In the genomic region with DNA sequence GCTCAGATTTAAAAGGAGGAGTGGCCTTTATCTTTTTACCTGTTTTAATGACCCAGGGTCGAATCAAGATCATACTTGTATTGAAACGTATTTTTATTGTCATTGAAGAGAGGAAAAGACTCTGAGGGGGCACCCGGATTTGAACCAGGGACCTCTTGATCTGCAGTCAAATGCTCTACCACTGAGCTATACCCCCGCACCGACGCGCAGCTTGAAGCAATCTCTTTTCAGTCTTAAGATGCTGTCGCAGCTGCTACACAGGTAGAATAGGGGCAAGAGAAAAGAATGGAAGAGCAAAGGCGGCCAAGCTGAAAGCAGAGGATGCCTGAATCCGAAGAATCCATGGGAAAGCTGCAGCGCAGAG, we compare ENCODE assay signal across 8 mouse cellular contexts. TPM values are rescaled to one million over a fixed set of nuclear protein-coding genes. Genes with fewer than 3 reads are reported as not detected.
A peak's percentile ranks its signal among the peaks of the same experiment; 100 is the strongest.
DNase-seq lines count a peak whose midpoint lies in the region; ATAC-seq and TF ChIP-seq lines count a peak whose summit lies in the region.

A gene (plus strand): TSS at position 219 of the 364 bp plus-strand sequence.

- H3K9ac ChIP-seq in hindbrain, embryonic 16.5 days (ENCODE audit: low read depth, low read length) = peak within 1 kb of the TSS; percentile 73

- TF ChIP-seq CTCF in gastrocnemius, adult 2 months (IDR thresholded peaks at IDR 0.05) = no peak
- TF ChIP-seq CTCF in left cerebral cortex, adult 2 months (IDR thresholded peaks at IDR 0.05) = no peak

- ATAC-seq in hindbrain, embryonic 16.5 days = peak; percentile 77

- peak within 1 kb of the TSS; percentile 81 for H3K4me2 ChIP-seq in hindbrain, embryonic 16.5 days (ENCODE audit: low read length)

- peaks cover 22% of the 10 kb centered on the region for H3K4me1 ChIP-seq in hindbrain, embryonic 16.5 days (ENCODE audit: control insufficient read depth, insufficient read depth, low read depth, low read length)

- H3K9me3 ChIP-seq in hindbrain, embryonic 16.5 days (ENCODE audit: control insufficient read depth, low read length) = no peaks in the 10 kb centered on the region

- H3K4me3 ChIP-seq in gastrocnemius, adult 2 months = peak within 1 kb of the TSS; percentile 99
- peak within 1 kb of the TSS; percentile 61 for H3K4me3 ChIP-seq in hindbrain, embryonic 16.5 days (ENCODE audit: low read length)
- H3K4me3 ChIP-seq in left cerebral cortex, adult 2 months = peak within 1 kb of the TSS; percentile 75
- peak within 1 kb of the TSS; percentile 98 for H3K4me3 ChIP-seq in macrophage (ENCODE audit: inconsistent target)

- no peaks in the 10 kb centered on the region for H3K36me3 ChIP-seq in hindbrain, embryonic 16.5 days (ENCODE audit: control insufficient read depth, insufficient read depth, low read length)
- no peaks in the 10 kb centered on the region for H3K36me3 ChIP-seq in macrophage (ENCODE audit: inconsistent target)

- DNase-seq in R1 (ENCODE audit: low read depth, low spot score) = peak; percentile 93
- DNase-seq in cerebellum, postnatal 25 days = peak; percentile 93 to 97
- peak; percentile 88 for DNase-seq in gastrocnemius, adult 2 months
- peak; percentile 88 to 94 for DNase-seq in left cerebral cortex, adult 2 months (ENCODE audit: extremely low spot score in 1 of 2, low spot score in 2 of 2)
- peak; percentile 94 to 96 for DNase-seq in right cerebral cortex, adult 2 months (ENCODE audit: low spot score in 2 of 2)
- peak; percentile 89 for DNase-seq in urinary bladder, postnatal 14 days (ENCODE audit: low spot score)

- intact Hi-C loops in gastrocnemius, adult 2 months (cut with DNase I) = loop anchor here (2.0 to 5.0 kb wide), 3 partner anchors 44 to 189 kb away; a partner anchor contains a TSS
- intact Hi-C loops in left cerebral cortex, adult 2 months (cut with DNase I) = loop anchor here (2.0 kb wide), 1 partner anchor 190 kb away; no protein-coding TSS in a partner anchor

- peak within 1 kb of the TSS; percentile 97 for H3K27ac ChIP-seq in gastrocnemius, adult 2 months
- H3K27ac ChIP-seq in hindbrain, embryonic 16.5 days (ENCODE audit: low read depth, low read length) = peak within 1 kb of the TSS; percentile 96
- peak within 1 kb of the TSS; percentile 98 for H3K27ac ChIP-seq in left cerebral cortex, adult 2 months
- H3K27ac ChIP-seq in macrophage = peak within 1 kb of the TSS; percentile 98

- WGBS in hindbrain, embryonic 16.5 days = under 1% methylated on average over 11 of the region's 11 CpGs
- 5% methylated on average over 11 of the region's 11 CpGs for WGBS in macrophage (ENCODE audit: missing documents)

- no peaks in the 10 kb centered on the region for H3K27me3 ChIP-seq in hindbrain, embryonic 16.5 days (replicated peaks; ENCODE audit: control insufficient read depth, insufficient read depth, low read length)

- H3K79me2 ChIP-seq in macrophage (ENCODE audit: inconsistent target) = peaks cover 39% of the 10 kb centered on the region

RNA-seq across cellular contexts. Expression of the gene that starts here (rescaled TPM):
- 10 to 100 TPM; 10.0 to 16.8 TPM for total RNA-seq in gastrocnemius, adult 2 months (2021)
- 176 and 191 TPM in 2 replicates for polyA plus RNA-seq in hindbrain, embryonic 16.5 days (2015; fragmentation: Nextera tagmentation; extraction: Ambion mirVana)
- total RNA-seq in left cerebral cortex, adult 2 months (2021) = 100 to 1,000 TPM; 174 to 191 TPM
- 100 to 1,000 TPM in 24 of 26 experiments, 10 to 100 TPM in 2; 72.2 to 414 (median 208) TPM for total RNA-seq in macrophage (2018; cell fraction: chromatin; rRNA removed)
- 100 to 1,000 TPM; 171 to 234 (median 210) TPM for total RNA-seq in macrophage (2018; cell fraction: cytosol; rRNA removed)
- total RNA-seq in macrophage (2018; cell fraction: nucleus; rRNA removed) = 100 to 1,000 TPM in 25 of 26 experiments, 10 to 100 TPM in 1; 82.4 to 238 (median 191) TPM
- 151 to 499 TPM (median 254 TPM) in 3 replicates for polyA plus RNA-seq in macrophage (2018)

Comparison
In these comparisons a context has a peak if more than half of its experiments do, and no peak if none do; other contexts are left out.
1. Peak in every context shown above with its lines: DNase-seq, ATAC-seq, H3K4me3 ChIP-seq and H3K27ac ChIP-seq.
2. RNA of the gene that starts here (total RNA-seq): 174 to 191 TPM in left cerebral cortex, adult 2 months; 10.0 to 16.8 TPM in gastrocnemius, adult 2 months; every median in the first group is over 4 times any median in the second.